Mouse (Mus musculus): ENCODE measurements around the gene Morn3. TPM values are rescaled to one million over a fixed set of nuclear protein-coding genes. Genes with fewer than 3 reads are reported as not detected.

Gene Morn3
- polyA plus RNA-seq, 1 experiment = not detected

DNA sequence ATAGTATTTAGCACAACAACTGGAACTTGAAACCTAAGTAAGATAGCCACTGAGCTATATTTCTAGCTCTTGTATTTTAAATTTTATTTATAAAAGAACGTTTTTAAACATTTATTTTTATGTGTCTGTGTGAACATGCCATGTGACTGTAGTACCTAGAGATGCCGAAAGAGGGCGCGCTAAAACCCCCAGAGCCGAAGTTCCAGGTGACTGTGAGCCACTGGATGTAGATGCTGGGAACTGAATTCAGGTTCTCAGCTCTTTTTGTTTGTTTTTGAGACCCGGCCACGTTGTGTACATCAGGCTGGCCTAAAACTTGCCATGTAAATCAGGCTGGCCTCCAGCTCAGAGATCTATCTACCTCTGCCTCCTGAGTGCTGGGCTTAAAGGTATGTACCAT, 3.0 kb downstream of the Morn3 start:
- Histone ChIP-seq H3K4me1 (ENCODE audit: control insufficient read depth, insufficient read depth, insufficient read length, low read length) (peaks cover 3% of the 10 kb centered on the region; the same call in 1 of the 2 replicates), H3K4me3 (ENCODE audit: insufficient read depth, low read depth, low read length) (no peak overlapping the region)

GRCm38 (mm10) chr5:123040796-123041195, 6.0 kb downstream of the Morn3 start:
- Histone ChIP-seq H3K4me3 (ENCODE audit: insufficient read depth, low read depth, low read length) (no peak overlapping the region), H3K4me1 (ENCODE audit: control insufficient read depth, insufficient read depth, insufficient read length, low read length) (peaks cover 3% of the 10 kb centered on the region; the same call in 1 of the 2 replicates), H3K27ac (replicated peaks; ENCODE audit: low read depth, low read length) (no peak overlapping the region)

More for the DNA sequence above, 3.0 kb downstream of the Morn3 start:
- H3K27ac ChIP-seq (replicated peaks; ENCODE audit: low read depth, low read length) = no peak overlapping the region

- Histone ChIP-seq H3K4me1 (ENCODE audit: control insufficient read depth, insufficient read depth, insufficient read length, low read length) (peaks cover 3% of the 10 kb centered on the region; the same call in 1 of the 2 replicates), H3K27ac (replicated peaks; ENCODE audit: low read depth, low read length) (no peak overlapping the region), H3K4me3 (ENCODE audit: insufficient read depth, low read depth, low read length) (peak overlapping the region; percentile 62)
Observed at GRCm38 (mm10) chr5:123039120-123039752, 7.6 kb downstream of the Morn3 start.

- H3K27ac ChIP-seq (replicated peaks; ENCODE audit: low read depth, low read length) = no peak overlapping the region
- no peak overlapping the region for H3K4me3 ChIP-seq (ENCODE audit: insufficient read depth, low read depth, low read length)
- peaks cover 3% of the 10 kb centered on the region; the same call in 1 of the 2 replicates for H3K4me1 ChIP-seq (ENCODE audit: control insufficient read depth, insufficient read depth, insufficient read length, low read length)
Observed at GRCm38 (mm10) chr5:123038115-123038514, 8.7 kb downstream of the Morn3 start.

DNA sequence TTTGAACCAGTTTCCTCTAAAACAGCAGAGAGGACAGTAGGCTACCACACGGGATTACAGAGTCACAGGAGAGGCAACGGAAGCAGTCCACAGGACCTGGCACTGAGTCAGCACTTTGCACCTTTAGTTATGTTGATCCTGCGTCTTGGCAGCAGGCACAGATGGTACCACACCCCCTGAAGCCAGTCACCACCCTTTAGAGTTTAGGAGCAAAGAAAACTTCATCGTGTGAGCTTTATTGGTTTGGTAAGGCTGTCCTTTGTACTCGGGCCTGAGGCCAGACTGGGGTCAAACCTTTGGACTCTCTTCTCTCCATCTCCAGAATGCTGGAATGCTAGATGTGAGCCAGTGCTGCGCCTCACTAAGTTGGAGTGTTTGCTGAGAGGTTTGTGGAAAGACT, 11.3 kb downstream of the Morn3 start:
- H3K4me3 ChIP-seq (ENCODE audit: insufficient read depth, low read depth, low read length) = no peak overlapping the region
- H3K4me1 ChIP-seq (ENCODE audit: control insufficient read depth, insufficient read depth, insufficient read length, low read length) = 0 out of 2 replicates have a peak, but pooled peaks cover 2% of the 10 kb centered on the region
- H3K27ac ChIP-seq (replicated peaks; ENCODE audit: low read depth, low read length) = no peak overlapping the region

DNA sequence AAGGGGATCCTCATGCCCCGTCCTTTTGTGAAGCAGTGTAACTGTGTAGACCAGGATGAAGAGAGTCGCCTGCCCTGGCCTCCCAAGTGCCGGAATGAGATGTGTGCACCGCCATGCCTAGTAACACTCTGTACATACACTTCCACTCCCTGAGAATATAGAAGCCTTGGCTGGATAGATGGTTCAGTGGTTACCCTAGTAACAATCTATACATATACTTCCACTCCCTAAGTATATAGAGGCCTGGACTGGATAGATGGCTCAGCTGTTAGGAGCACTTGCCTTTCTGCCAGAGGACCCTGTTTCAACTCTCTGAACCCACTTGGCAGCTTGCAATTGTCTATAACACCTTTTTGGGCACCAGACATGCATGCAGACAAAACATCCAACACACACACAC, 11.7 kb downstream of the Morn3 start:
- Histone ChIP-seq H3K27ac (replicated peaks; ENCODE audit: low read depth, low read length) (no peak overlapping the region), H3K4me3 (ENCODE audit: insufficient read depth, low read depth, low read length) (no peak overlapping the region), H3K4me1 (ENCODE audit: control insufficient read depth, insufficient read depth, insufficient read length, low read length) (no peaks in the 10 kb centered on the region)

DNA sequence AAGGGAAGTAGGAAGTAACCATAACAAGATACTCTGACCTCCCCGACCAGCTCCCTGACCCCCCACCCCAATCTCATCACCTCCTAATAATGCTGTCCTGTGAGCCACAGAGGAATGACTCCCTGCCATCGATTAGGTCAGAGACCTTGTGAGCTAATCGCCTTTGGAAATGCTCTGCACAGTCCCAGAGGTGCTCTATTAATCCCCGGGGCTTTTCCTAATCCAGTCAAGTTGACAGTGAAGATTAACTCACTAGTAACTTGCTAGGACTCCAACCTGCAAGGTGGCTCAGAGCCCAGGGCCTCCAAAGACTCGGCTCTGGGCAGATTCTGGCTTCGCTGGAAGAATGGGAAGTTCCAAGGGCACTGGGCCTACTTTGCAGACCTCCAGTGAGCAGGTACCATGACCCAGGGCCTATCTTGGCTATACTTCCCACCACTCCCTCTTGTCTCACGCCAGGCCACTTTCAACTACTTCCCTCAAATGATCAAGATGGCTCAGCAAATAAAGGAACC, 13.1 kb downstream of the Morn3 start:
- no peak overlapping the region for H3K27ac ChIP-seq (replicated peaks; ENCODE audit: low read depth, low read length)
- no peak overlapping the region for H3K4me3 ChIP-seq (ENCODE audit: insufficient read depth, low read depth, low read length)
- H3K4me1 ChIP-seq (ENCODE audit: control insufficient read depth, insufficient read depth, insufficient read length, low read length) = no peaks in the 10 kb centered on the region

GRCm38 (mm10) chr5:123031312-123031711, 15.5 kb downstream of the Morn3 start:
- Histone ChIP-seq H3K4me3 (ENCODE audit: insufficient read depth, low read depth, low read length) (no peak overlapping the region), H3K4me1 (ENCODE audit: control insufficient read depth, insufficient read depth, insufficient read length, low read length) (peaks cover 5% of the 10 kb centered on the region), H3K27ac (replicated peaks; ENCODE audit: low read depth, low read length) (no peak overlapping the region)

DNA sequence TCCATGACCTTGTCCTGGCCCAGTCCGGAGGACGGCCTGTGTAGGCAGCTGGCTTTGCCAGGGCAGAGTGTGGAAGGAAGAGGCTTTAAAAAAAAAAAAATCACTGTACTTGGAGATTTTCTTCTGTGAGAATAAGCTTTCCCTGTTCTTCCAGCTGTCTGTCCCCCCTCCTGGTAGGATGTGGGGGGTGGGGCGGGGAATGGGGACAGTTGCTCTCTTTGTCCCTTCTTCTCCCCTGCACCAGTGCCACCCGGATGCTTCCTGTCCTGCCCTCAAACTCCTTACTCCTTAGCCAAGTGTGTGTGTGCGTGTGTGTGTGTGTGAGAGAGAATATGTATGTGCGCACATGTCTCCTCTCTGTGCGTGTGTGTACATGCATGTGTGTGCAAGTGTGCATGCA, 17.1 kb downstream of the Morn3 start:
- Histone ChIP-seq H3K27ac (replicated peaks; ENCODE audit: low read depth, low read length) (no peak overlapping the region), H3K4me3 (ENCODE audit: insufficient read depth, low read depth, low read length) (no peak overlapping the region), H3K4me1 (ENCODE audit: control insufficient read depth, insufficient read depth, insufficient read length, low read length) (peaks cover 8% of the 10 kb centered on the region)

DNA sequence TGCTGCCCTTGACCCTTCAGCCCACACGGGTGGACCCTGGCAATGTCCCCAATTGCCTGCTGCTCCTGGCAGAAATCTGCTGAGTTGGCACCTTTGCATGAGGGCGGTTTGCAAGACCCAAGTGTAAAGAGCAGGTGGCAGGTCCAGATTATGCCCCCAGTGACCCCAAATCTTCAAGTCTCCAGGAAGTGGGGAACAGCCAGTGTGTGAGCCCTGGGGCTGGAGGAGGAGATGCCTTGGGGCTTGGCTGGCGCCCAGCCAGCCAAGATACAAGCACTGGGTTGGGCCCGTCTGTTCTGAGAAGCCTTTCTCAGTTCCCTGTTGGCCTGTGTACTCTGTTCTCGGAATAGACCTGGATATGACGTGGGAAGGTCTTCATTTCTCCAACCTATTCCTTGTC, 19.4 kb downstream of the Morn3 start:
- Histone ChIP-seq H3K4me3 (ENCODE audit: insufficient read depth, low read depth, low read length) (no peak overlapping the region), H3K4me1 (ENCODE audit: control insufficient read depth, insufficient read depth, insufficient read length, low read length) (peaks cover 8% of the 10 kb centered on the region), H3K27ac (replicated peaks; ENCODE audit: low read depth, low read length) (no peak overlapping the region)

DNA sequence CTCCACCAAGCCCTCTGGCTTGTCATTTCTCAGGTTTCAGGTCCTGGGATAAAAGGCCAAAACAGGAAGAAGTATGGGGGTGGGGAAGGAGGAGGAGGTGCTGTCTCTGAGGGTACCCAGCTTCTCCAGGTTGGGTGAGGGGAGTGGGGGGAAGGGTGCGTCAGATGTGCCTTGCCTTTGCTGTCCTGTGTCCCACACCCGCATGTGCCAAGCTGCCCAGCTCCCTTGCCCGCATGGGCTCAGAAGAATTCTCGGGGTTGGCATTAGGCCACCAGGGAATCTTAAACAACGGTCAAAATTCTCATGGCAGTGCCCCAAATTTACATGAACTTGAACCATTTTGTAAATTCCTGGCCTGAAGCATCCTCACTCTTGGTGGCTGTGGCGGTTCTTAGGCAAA, 20.4 kb downstream of the Morn3 start:
- Histone ChIP-seq H3K27ac (replicated peaks; ENCODE audit: low read depth, low read length) (no peak overlapping the region), H3K4me1 (ENCODE audit: control insufficient read depth, insufficient read depth, insufficient read length, low read length) (peaks cover 8% of the 10 kb centered on the region), H3K4me3 (ENCODE audit: insufficient read depth, low read depth, low read length) (no peak overlapping the region)

DNA sequence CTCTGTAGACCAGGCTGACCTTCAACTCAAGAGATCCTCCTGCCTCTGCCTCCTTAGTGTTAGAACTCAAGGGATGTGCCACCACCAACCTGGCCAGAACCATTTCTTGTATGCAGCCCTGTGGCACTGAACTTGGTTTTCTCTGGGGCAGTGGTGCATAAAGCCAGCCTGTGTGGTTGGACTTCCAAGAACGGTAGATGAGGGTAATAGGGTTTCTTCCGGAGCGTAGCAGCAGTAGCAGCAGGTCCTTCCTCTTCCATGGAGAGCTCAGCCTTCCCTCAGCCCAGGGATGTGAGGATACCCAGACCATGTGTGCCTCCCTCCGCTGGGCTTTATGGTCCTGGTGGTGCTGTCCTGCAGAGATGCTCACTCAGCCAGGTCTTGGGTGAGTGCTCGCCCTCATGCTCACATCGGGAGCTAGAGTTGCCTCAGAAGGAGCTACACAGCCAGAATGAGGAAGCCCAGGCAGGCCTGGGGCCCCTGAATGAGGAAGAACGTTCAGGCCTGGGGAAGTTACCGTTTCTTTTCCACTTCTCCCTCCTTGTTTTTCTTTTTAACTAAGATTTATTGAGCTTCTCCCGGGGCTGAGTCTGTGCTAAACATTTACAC, 21.7 kb downstream of the Morn3 start:
- Histone ChIP-seq H3K27ac (replicated peaks; ENCODE audit: low read depth, low read length) (peak overlapping the region; percentile 61), H3K4me1 (ENCODE audit: control insufficient read depth, insufficient read depth, insufficient read length, low read length) (peaks cover 9% of the 10 kb centered on the region), H3K4me3 (ENCODE audit: insufficient read depth, low read depth, low read length) (no peak overlapping the region)

DNA sequence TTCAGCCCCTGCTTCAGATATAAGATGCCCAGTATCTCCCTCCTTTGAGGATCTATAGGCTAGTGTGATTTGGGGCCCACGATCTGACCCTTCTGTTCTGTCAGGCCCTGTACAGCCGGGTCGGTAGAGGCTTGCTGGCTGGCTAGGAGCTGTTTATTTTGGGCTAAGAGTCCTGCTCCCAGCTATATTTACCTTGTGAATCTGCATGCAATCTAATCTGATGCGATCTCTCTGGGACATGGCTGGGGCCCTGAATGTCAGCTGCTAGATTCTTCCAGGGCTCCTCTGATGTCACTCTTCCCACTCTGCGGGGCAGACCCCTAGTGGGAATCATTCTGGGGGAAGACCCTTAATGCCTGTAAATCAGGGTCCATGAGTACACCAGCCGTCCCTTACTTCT, 22.5 kb downstream of the Morn3 start:
- H3K27ac ChIP-seq (replicated peaks; ENCODE audit: low read depth, low read length) = no peak overlapping the region
- H3K4me3 ChIP-seq (ENCODE audit: insufficient read depth, low read depth, low read length) = no peak overlapping the region
- peaks cover 15% of the 10 kb centered on the region for H3K4me1 ChIP-seq (ENCODE audit: control insufficient read depth, insufficient read depth, insufficient read length, low read length)

DNA sequence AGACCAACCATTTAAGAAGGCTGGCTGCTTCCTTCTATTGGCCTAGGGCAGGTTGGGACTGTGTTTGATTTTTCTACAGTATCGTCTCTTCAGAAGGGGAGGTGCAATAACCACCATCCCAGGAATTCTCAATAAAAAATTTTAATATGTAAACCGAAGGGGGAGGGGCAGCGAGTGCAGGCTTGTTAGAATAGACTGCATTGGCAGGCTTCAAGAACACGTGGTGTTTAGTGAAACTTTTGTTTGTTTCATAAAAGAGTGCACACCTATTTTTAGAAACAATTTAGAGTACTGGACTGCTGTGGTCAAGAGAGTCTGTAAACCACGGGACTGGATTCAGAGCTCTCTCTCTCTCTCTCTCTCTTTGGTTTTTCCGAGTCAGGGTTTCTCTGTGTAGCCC, 23.8 kb downstream of the Morn3 start:
- Histone ChIP-seq H3K4me1 (ENCODE audit: control insufficient read depth, insufficient read depth, insufficient read length, low read length) (peaks cover 19% of the 10 kb centered on the region), H3K27ac (replicated peaks; ENCODE audit: low read depth, low read length) (no peak overlapping the region), H3K4me3 (ENCODE audit: insufficient read depth, low read depth, low read length) (no peak overlapping the region)

DNA sequence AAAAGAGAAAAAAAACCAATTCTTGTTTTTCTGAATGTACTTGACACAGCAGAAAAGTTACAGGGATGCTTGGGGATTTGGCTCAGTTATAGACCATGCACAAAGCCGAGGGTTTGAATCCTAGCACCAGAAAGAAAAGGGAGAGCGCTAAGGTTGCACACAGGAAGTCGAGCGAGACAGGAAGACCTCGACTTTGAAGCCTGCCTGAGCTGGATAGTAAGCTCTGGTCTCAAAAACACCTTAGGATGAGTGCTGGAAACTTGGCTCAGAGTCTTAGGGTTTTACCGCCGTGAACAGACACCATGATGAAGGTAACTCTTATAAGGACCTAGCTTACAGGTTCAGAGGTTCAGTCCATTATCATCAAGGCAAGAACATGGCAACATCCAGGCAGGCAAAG, 25.4 kb downstream of the Morn3 start:
- no peak overlapping the region for H3K4me3 ChIP-seq (ENCODE audit: insufficient read depth, low read depth, low read length)
- no peak overlapping the region for H3K27ac ChIP-seq (replicated peaks; ENCODE audit: low read depth, low read length)
- peaks cover 26% of the 10 kb centered on the region for H3K4me1 ChIP-seq (ENCODE audit: control insufficient read depth, insufficient read depth, insufficient read length, low read length)

- H3K4me3 ChIP-seq (ENCODE audit: insufficient read depth, low read depth, low read length) = no peak overlapping the region
- H3K27ac ChIP-seq (replicated peaks; ENCODE audit: low read depth, low read length) = no peak overlapping the region
- peaks cover 26% of the 10 kb centered on the region for H3K4me1 ChIP-seq (ENCODE audit: control insufficient read depth, insufficient read depth, insufficient read length, low read length)
Observed at GRCm38 (mm10) chr5:123020426-123020825, 26.4 kb downstream of the Morn3 start.

Measured in brown adipose tissue, adult 24 weeks (tissue).